Mouse (Mus musculus) bone marrow macrophage, adult 2 months (primary cell): Measurements from ENCODE around the gene Frmd4b.

Experiments
- CTCF ChIP-seq: IDR thresholded peaks from 2 replicates; pipeline ENCODE4 v1.5.1; 2012; ENCODE audit warnings: low read depth, mild to moderate bottlenecking, low read length, moderate library complexity
- POLR2A ChIP-seq: IDR thresholded peaks from 2 replicates; pipeline ENCODE4 v1.6.1; 2012; ENCODE audit warnings: mild to moderate bottlenecking, low read depth, low read length, borderline replicate concordance

DNA sequence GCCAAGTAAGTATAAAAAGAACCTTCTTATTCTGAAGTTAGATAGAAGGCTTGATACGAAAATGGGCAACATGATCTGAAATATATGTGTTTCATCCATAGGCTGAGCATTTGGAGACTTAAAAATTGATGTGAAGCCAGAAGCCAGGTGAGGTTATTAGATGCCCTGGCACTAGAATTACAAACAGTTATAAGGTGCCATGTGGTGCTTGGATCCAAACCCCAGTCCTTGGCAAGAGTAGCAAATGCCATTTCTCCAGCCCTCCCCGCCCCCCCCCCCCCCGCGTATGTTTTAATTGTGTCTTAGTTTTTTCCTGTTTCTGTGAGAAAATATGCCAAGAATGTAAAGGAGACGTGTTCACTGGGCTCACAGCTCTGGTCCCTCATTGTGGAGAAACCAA lies 45.1 kb downstream of the Frmd4b start:
- no peak for TF ChIP-seq CTCF
- no peak for TF ChIP-seq POLR2A
